Mouse (Mus musculus) midbrain, embryonic 16.5 days (tissue): Measurements from ENCODE around the gene Nav2. TPM values are rescaled to one million over a fixed set of nuclear protein-coding genes. Genes with fewer than 3 reads are reported as not detected.

Experiments
- ATAC-seq: fragments of 200-750 bp; cut with Nextera tagmentation; 2 replicates; pipeline ENCODE4 v1.8.0; 2017; ENCODE audit warnings: moderate TSS enrichment
- H3K27ac ChIP-seq: fragments of 300-500 bp; sonication (generic); 2 replicates; pipeline ENCODE4 v1.5.1; 2014; ENCODE audit warnings: mild to moderate bottlenecking, low read length, mixed read lengths
- H3K27me3 ChIP-seq: fragments of 300-500 bp; sonication (generic); 2 replicates; pipeline ENCODE4 v1.6.1; 2014; ENCODE audit warnings: low read depth, low read length, mixed read lengths; ENCODE audit not compliant: control insufficient read depth, insufficient read depth
- H3K36me3 ChIP-seq: fragments of 300-500 bp; sonication (generic); 2 replicates; pipeline ENCODE4 v1.6.1; 2014; ENCODE audit warnings: mild to moderate bottlenecking, low read length, moderate library complexity, mixed read lengths; ENCODE audit not compliant: control insufficient read depth, insufficient read depth
- H3K4me1 ChIP-seq: fragments of 300-500 bp; sonication (generic); 2 replicates; pipeline ENCODE4 v1.6.1; 2014; ENCODE audit warnings: mild to moderate bottlenecking, low read length, mixed read lengths; ENCODE audit not compliant: control insufficient read depth, insufficient read depth
- H3K4me2 ChIP-seq: fragments of 300-500 bp; sonication (generic); 2 replicates; pipeline ENCODE4 v1.6.1; 2014; ENCODE audit warnings: mild to moderate bottlenecking, low read length, mixed read lengths
- H3K4me3 ChIP-seq: fragments of 300-500 bp; sonication (generic); 2 replicates; pipeline ENCODE4 v1.5.1; 2014; ENCODE audit warnings: low read depth, mild to moderate bottlenecking, low read length, moderate library complexity, mixed read lengths
- H3K9ac ChIP-seq: fragments of 300-500 bp; sonication (generic); 2 replicates; pipeline ENCODE4 v1.6.1; 2014; ENCODE audit warnings: low read depth, low read length, mixed read lengths
- H3K9me3 ChIP-seq: fragments of 300-500 bp; sonication (generic); replicated peaks from 2 replicates; pipeline ENCODE4 v1.6.1; 2014; ENCODE audit warnings: mild to moderate bottlenecking, low read length, mixed read lengths; ENCODE audit not compliant: control insufficient read depth, poor library complexity, severe bottlenecking
- WGBS: fragments of 180-500 bp; shearing (Covaris S2); extraction: QIAGEN DNeasy Blood & Tissue Kit; methylation state at CpG from one replicate; pipeline ENCODE4 v1.1.7; 2014; 5-methylcytosine and 5-hydroxymethylcytosine counted together
- polyA plus RNA-seq: library from polyadenylated mRNA; unstranded; fragments of >200 nt; fragmentation: Nextera tagmentation; extraction: Ambion mirVana; gene quantifications from 2 replicates; pipeline ENCODE4 v1.2.1, GENCODE M21; 2015

The Nav2 gene
- polyA plus RNA-seq, 1 experiment from 2014 or later, result 21.5 TPM

DNA sequence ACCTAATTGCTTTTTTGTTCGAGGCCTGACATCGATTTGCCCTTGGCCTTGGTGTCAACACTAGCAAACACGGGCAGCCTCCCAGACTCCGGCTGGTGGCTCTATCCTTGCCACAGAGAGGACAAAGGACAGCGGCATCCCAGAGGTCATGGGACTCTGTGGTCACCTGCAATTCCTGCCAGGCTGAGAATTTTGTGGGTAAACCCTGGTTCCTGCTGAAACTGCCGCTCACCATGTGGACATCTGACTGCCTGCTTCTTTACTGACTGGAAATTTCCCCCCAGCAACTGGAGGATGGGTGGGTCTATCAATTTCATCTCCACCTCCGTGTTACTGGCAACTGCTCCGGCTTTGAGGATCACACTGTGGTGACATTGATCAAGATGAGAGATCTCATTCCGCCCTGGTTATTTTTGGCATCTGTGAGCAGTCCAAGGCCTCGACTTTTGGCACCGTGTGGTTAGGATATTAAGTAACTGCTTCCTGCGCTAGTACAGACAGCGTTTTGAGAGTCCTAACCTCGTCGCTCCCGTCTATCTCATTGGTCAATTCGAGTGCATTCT is 489.0 kb downstream of the Nav2 start:
- Histone ChIP-seq H3K4me3 (no peak overlapping the region), H3K4me1 (peaks cover 21% of the 10 kb centered on the region), H3K9ac (no peak overlapping the region), H3K27ac (no peak overlapping the region), H3K27me3 (no peaks in the 10 kb centered on the region), H3K4me2 (no peak overlapping the region), H3K36me3 (no peaks in the 10 kb centered on the region), H3K9me3 (no peaks in the 10 kb centered on the region)
- ATAC-seq, result no peak
- WGBS, result 73% methylated on average over 17 of the region's 17 CpGs

GRCm38 (mm10) chr7:49398020-49398516 is 489.6 kb downstream of the Nav2 start:
- Histone ChIP-seq H3K9me3 (no peaks in the 10 kb centered on the region), H3K4me1 (peaks cover 16% of the 10 kb centered on the region), H3K9ac (no peak overlapping the region), H3K27me3 (no peaks in the 10 kb centered on the region), H3K4me2 (no peak overlapping the region), H3K36me3 (no peaks in the 10 kb centered on the region), H3K27ac (no peak overlapping the region), H3K4me3 (no peak overlapping the region)
- no peak for ATAC-seq
- 79% methylated on average over 7 of the region's 7 CpGs for WGBS

DNA sequence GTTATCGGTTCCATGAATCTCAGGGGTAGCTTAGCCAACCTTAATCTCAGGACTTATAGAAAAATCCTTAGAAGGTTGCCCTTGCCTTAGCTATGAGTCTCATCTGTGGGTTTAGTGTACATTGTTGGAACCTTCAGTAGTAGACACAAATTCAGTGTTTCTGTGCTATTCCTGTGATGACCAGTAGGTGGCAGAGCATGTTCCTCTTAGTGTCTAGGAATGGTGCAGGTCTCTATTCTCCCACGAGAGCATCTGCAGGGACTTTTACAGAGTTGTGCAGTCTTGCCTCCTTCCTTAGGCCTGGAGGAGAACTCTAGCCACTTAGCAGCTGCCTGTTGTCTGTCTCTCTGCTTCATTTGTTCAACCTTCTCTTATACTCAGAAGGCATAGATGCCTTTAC is 490.8 kb downstream of the Nav2 start:
- ATAC-seq, result peak; percentile 38; the same call in 1 of the 2 replicates

GRCm38 (mm10) chr7:49400463-49400862 is 491.9 kb downstream of the Nav2 start:
- 0 out of 2 replicates have a peak, but pooled peaks have one; percentile 9 for ATAC-seq
- H3K9me3 ChIP-seq, result no peaks in the 10 kb centered on the region
- H3K9ac ChIP-seq, result no peak overlapping the region
- H3K4me1 ChIP-seq, result peaks cover 7% of the 10 kb centered on the region
- WGBS, result 87% methylated on average over 19 of the region's 19 CpGs
- H3K4me2 ChIP-seq, result no peak overlapping the region
- H3K27me3 ChIP-seq, result no peaks in the 10 kb centered on the region
- H3K36me3 ChIP-seq, result no peaks in the 10 kb centered on the region
- no peak overlapping the region for H3K4me3 ChIP-seq
- H3K27ac ChIP-seq, result no peak overlapping the region

More for the DNA sequence above, 490.8 kb downstream of the Nav2 start:
- Histone ChIP-seq H3K4me3 (no peak overlapping the region), H3K9me3 (no peaks in the 10 kb centered on the region), H3K36me3 (no peaks in the 10 kb centered on the region), H3K4me2 (no peak overlapping the region), H3K4me1 (peaks cover 7% of the 10 kb centered on the region), H3K27me3 (no peaks in the 10 kb centered on the region), H3K27ac (no peak overlapping the region), H3K9ac (no peak overlapping the region)
- WGBS, result 42% methylated on average over 2 of the region's 2 CpGs

DNA sequence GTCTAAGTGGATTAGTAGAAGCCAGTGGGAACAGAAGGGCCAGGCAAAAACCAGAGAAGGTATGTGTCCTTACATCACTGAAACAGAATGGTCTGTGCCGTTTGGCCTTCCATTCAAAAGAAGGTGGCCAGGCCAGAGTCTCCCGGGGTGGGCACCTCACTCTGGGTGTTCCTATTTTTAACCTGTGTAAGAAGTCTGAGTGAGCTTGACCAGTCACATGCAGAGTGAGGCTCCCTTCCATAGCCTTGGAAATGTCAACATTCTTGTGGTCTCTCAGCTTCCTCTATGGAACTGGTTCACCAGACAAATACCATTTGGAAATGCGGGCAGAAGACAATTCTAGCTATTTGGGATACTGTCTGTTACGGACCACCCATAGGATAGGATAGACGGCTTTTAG is 494.0 kb downstream of the Nav2 start:
- Histone ChIP-seq H3K9ac (no peak overlapping the region), H3K4me3 (no peak overlapping the region), H3K9me3 (no peaks in the 10 kb centered on the region), H3K4me1 (peaks cover 6% of the 10 kb centered on the region), H3K27ac (no peak overlapping the region), H3K4me2 (no peak overlapping the region), H3K27me3 (no peaks in the 10 kb centered on the region), H3K36me3 (no peaks in the 10 kb centered on the region)
- WGBS, result 92% methylated on average over 5 of the region's 5 CpGs
- no peak for ATAC-seq

GRCm38 (mm10) chr7:49407688-49408087 is 499.2 kb downstream of the Nav2 start:
- 89% methylated on average over 9 of the region's 9 CpGs for WGBS
- H3K9ac ChIP-seq, result no peak overlapping the region
- H3K27me3 ChIP-seq, result no peaks in the 10 kb centered on the region
- no peaks in the 10 kb centered on the region for H3K9me3 ChIP-seq
- no peak for ATAC-seq
- H3K4me3 ChIP-seq, result no peak overlapping the region
- H3K4me1 ChIP-seq, result peaks cover 13% of the 10 kb centered on the region
- H3K27ac ChIP-seq, result no peak overlapping the region
- H3K36me3 ChIP-seq, result no peaks in the 10 kb centered on the region
- H3K4me2 ChIP-seq, result no peak overlapping the region

GRCm38 (mm10) chr7:49408625-49409024 is 500.1 kb downstream of the Nav2 start:
- Histone ChIP-seq H3K9me3 (no peaks in the 10 kb centered on the region), H3K4me1 (peaks cover 13% of the 10 kb centered on the region), H3K4me3 (no peak overlapping the region), H3K27ac (peak overlapping the region; percentile 47; the same call in 1 of the 2 replicates), H3K9ac (no peak overlapping the region), H3K27me3 (no peaks in the 10 kb centered on the region), H3K4me2 (no peak overlapping the region), H3K36me3 (no peaks in the 10 kb centered on the region)
- ATAC-seq, result no peak
- WGBS, result 88% methylated on average over 7 of the region's 7 CpGs

GRCm38 (mm10) chr7:49409265-49409664 is 500.7 kb downstream of the Nav2 start:
- H3K9me3 ChIP-seq, result no peaks in the 10 kb centered on the region
- H3K36me3 ChIP-seq, result no peaks in the 10 kb centered on the region
- H3K4me1 ChIP-seq, result peaks cover 13% of the 10 kb centered on the region
- no peak overlapping the region for H3K4me3 ChIP-seq
- H3K9ac ChIP-seq, result no peak overlapping the region
- no peak for ATAC-seq
- H3K4me2 ChIP-seq, result no peak overlapping the region
- WGBS, result 68% methylated on average over 3 of the region's 3 CpGs
- H3K27me3 ChIP-seq, result no peaks in the 10 kb centered on the region
- H3K27ac ChIP-seq, result peak overlapping the region; percentile 47; the same call in 1 of the 2 replicates

GRCm38 (mm10) chr7:49410188-49410587 is 501.7 kb downstream of the Nav2 start:
- H3K27me3 ChIP-seq, result no peaks in the 10 kb centered on the region
- no peak overlapping the region for H3K4me2 ChIP-seq

More at GRCm38 (mm10) chr7:49410188-49410587, 501.7 kb downstream of the Nav2 start:
- WGBS, result 93% methylated on average over 5 of the region's 5 CpGs
- Histone ChIP-seq H3K4me3 (no peak overlapping the region), H3K9me3 (no peaks in the 10 kb centered on the region), H3K4me1 (peaks cover 13% of the 10 kb centered on the region), H3K36me3 (no peaks in the 10 kb centered on the region), H3K9ac (no peak overlapping the region), H3K27ac (no peak overlapping the region)
- ATAC-seq, result no peak
